ENCODE assay signal across 8 mouse cellular contexts in the genomic region with DNA sequence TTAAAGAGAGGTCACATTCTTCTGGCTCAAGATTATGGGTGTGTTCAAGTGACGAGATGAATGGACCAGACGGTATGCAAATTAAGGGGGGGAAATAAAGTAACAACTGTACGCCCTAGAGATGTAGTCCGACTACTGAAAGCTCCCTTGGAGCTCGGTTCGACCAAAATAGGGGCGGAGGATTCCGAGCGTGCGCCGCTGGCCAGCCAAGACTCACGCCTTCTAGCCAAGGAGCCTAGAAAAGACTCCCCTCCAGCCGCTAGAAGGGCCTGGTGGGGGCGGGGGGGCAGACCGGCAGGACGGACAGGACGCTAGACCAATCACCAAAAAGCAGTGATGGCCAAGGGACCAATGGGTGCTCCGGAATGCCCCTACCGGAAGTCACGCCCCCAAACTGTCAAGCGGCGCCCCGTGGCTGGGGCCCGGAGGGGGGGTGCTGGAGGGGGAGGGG. TPM values are rescaled to one million over a fixed set of nuclear protein-coding genes. Genes with fewer than 3 reads are reported as not detected.
DNase-seq lines count a peak whose midpoint lies in the region; ATAC-seq and TF ChIP-seq lines count a peak whose summit lies in the region.

A gene (plus strand): TSS at position 440 of the 451 bp plus-strand sequence.

- H3K9ac ChIP-seq in CH12.LX (ENCODE audit: insufficient read depth, low read depth) = peak within 1 kb of the TSS; percentile 97
- peak within 1 kb of the TSS; percentile 88 for H3K9ac ChIP-seq in heart, embryonic 15.5 days
- H3K9ac ChIP-seq in liver, embryonic 13.5 days = peak within 1 kb of the TSS; percentile 94
- peak within 1 kb of the TSS; percentile 89 for H3K9ac ChIP-seq in stomach, embryonic 15.5 days

- H3K4me2 ChIP-seq in CH12.LX (ENCODE audit: insufficient read depth, low read depth, poor library complexity, severe bottlenecking) = peak within 1 kb of the TSS; percentile 93
- H3K4me2 ChIP-seq in heart, embryonic 15.5 days = peak within 1 kb of the TSS; percentile 68
- peak within 1 kb of the TSS; percentile 79 for H3K4me2 ChIP-seq in liver, embryonic 13.5 days
- H3K4me2 ChIP-seq in stomach, embryonic 15.5 days = peak within 1 kb of the TSS; percentile 56

- H3K27me3 ChIP-seq in CH12.LX (replicated peaks) = no peaks in the 10 kb centered on the region
- H3K27me3 ChIP-seq in forebrain, embryonic 10.5 days (ENCODE audit: poor library complexity, severe bottlenecking) = no peaks in the 10 kb centered on the region
- H3K27me3 ChIP-seq in heart, embryonic 15.5 days = no peaks in the 10 kb centered on the region
- H3K27me3 ChIP-seq in liver, embryonic 13.5 days = no peaks in the 10 kb centered on the region
- no peaks in the 10 kb centered on the region for H3K27me3 ChIP-seq in stomach, embryonic 15.5 days (replicated peaks)

- H3K4me1 ChIP-seq in CH12.LX (ENCODE audit: control insufficient read depth in 1 of 2, insufficient read depth in 2 of 2) = peaks cover 23 to 51% of the 10 kb centered on the region in 2 experiments
- peaks cover 19% of the 10 kb centered on the region for H3K4me1 ChIP-seq in forebrain, embryonic 10.5 days
- H3K4me1 ChIP-seq in heart, embryonic 15.5 days (replicated peaks) = peaks cover 22% of the 10 kb centered on the region
- H3K4me1 ChIP-seq in liver, embryonic 13.5 days (replicated peaks) = peaks cover 36% of the 10 kb centered on the region
- peaks cover 11% of the 10 kb centered on the region for H3K4me1 ChIP-seq in stomach, embryonic 15.5 days

- no peaks in the 10 kb centered on the region for H3K9me3 ChIP-seq in CH12.LX (replicated peaks; ENCODE audit: low read length)
- H3K9me3 ChIP-seq in forebrain, embryonic 10.5 days = no peaks in the 10 kb centered on the region
- no peaks in the 10 kb centered on the region for H3K9me3 ChIP-seq in heart, embryonic 15.5 days (replicated peaks)
- no peaks in the 10 kb centered on the region for H3K9me3 ChIP-seq in liver, embryonic 13.5 days (replicated peaks)
- H3K9me3 ChIP-seq in stomach, embryonic 15.5 days = no peaks in the 10 kb centered on the region

- H3K79me2 ChIP-seq in CH12.LX (replicated peaks; ENCODE audit: control insufficient read depth, extremely low read depth, insufficient read depth, poor library complexity, severe bottlenecking) = peaks cover 45% of the 10 kb centered on the region

- TF ChIP-seq CTCF in CH12.LX (conservative IDR thresholded peaks at IDR 0.05 in 1 of 2, IDR thresholded peaks at IDR 0.05 in 1 of 2; ENCODE audit: low read depth in 2 of 2, low read length in 2 of 2) = no peak

- TF ChIP-seq RAD21 in CH12.LX (IDR thresholded peaks at IDR 0.05; ENCODE audit: low read depth, low read length) = no peak

- WGBS in forebrain, embryonic 10.5 days = under 1% methylated on average over 24 of the region's 24 CpGs
- WGBS in heart, embryonic 15.5 days = 0% methylated on average over 23 of the region's 24 CpGs
- WGBS in liver, embryonic 13.5 days (ENCODE audit: insufficient replicate concordance) = under 1% methylated on average over 24 of the region's 24 CpGs
- WGBS in stomach, embryonic 15.5 days = under 1% methylated on average over 24 of the region's 24 CpGs

- dilution Hi-C loops in CH12.LX (cut with MboI; ENCODE audit: extremely low pct_ligation_motif_present, extremely low pct_unique_long_range_greater_than_20kb, low sequenced_read_pairs) = no loop called here

- H3K36me3 ChIP-seq in CH12.LX (replicated peaks in 1 of 2; ENCODE audit: control insufficient read depth in 1 of 2, insufficient read depth in 1 of 2, low read length in 1 of 2) = peaks cover 25 to 53% of the 10 kb centered on the region in 2 experiments
- H3K36me3 ChIP-seq in forebrain, embryonic 10.5 days (replicated peaks) = peaks cover 46% of the 10 kb centered on the region
- H3K36me3 ChIP-seq in heart, embryonic 15.5 days = peaks cover 26% of the 10 kb centered on the region
- H3K36me3 ChIP-seq in liver, embryonic 13.5 days = peaks cover 35% of the 10 kb centered on the region
- H3K36me3 ChIP-seq in stomach, embryonic 15.5 days = peaks cover 7% of the 10 kb centered on the region; the same call in 1 of the 2 replicates

- in situ Hi-C loops in CH12.LX (cut with MboI; ENCODE audit: low pct_ligation_motif_present, low pct_unique_long_range_greater_than_20kb, low sequenced_read_pairs) = no loop called here

- peak within 1 kb of the TSS; percentile 95 for H3K27ac ChIP-seq in CH12.LX (ENCODE audit: insufficient read depth, low read depth)
- H3K27ac ChIP-seq in forebrain, embryonic 10.5 days = peak within 1 kb of the TSS; percentile 97
- H3K27ac ChIP-seq in heart, embryonic 15.5 days = peak within 1 kb of the TSS; percentile 97
- peak within 1 kb of the TSS; percentile 96 for H3K27ac ChIP-seq in liver, embryonic 13.5 days
- H3K27ac ChIP-seq in stomach, embryonic 15.5 days = peak within 1 kb of the TSS; percentile 98

- TF ChIP-seq EP300 in CH12.LX (IDR thresholded peaks at IDR 0.05; ENCODE audit: low read length) = no peak

- no peak for TF ChIP-seq POLR2A in CH12.LX (IDR thresholded peaks at IDR 0.05; ENCODE audit: low read depth, low read length)

- ATAC-seq in heart, embryonic 15.5 days (replicated peaks; ENCODE audit: insufficient number of reproducible peaks, insufficient read depth, low FRiP score, low read depth) = peak; percentile 98
- peak; percentile 94 for ATAC-seq in liver, embryonic 13.5 days (ENCODE audit: low read depth)
- ATAC-seq in stomach, embryonic 15.5 days (ENCODE audit: insufficient read depth, low FRiP score, low read depth) = peak; percentile 97

- DNase-seq in CH12.LX (ENCODE audit: extremely low read depth) = peak; percentile 98
- DNase-seq in c-Kit-positive CD71-negative TER-119-negative erythroid progenitor cells, embryonic 14.5 days (ENCODE audit: low read depth) = peak; percentile 88
- peak; percentile 94 for DNase-seq in forebrain, embryonic 10.5 days (ENCODE audit: extremely low spot score, low spot score)
- DNase-seq in kidney, postnatal 25 days = peak; percentile 96 to 98
- peak; percentile 93 for DNase-seq in liver, embryonic 13.5 days
- DNase-seq in natural killer cell, adult 2 months (ENCODE audit: low spot score in 2 of 2) = peak; percentile 93 to 94

- peak within 1 kb of the TSS; percentile 91 to 98 (median 92) for H3K4me3 ChIP-seq in CH12.LX (replicated peaks in 1 of 3; ENCODE audit: low read depth in 2 of 3, low read length in 2 of 3, poor library complexity in 1 of 3)
- peak within 1 kb of the TSS; percentile 93 for H3K4me3 ChIP-seq in forebrain, embryonic 10.5 days
- H3K4me3 ChIP-seq in heart, embryonic 15.5 days = peak within 1 kb of the TSS; percentile 80
- peak within 1 kb of the TSS; percentile 96 for H3K4me3 ChIP-seq in liver, embryonic 13.5 days (replicated peaks)
- peak within 1 kb of the TSS; percentile 97 for H3K4me3 ChIP-seq in stomach, embryonic 15.5 days (replicated peaks)

TF ChIP-seq in CH12.LX, 34 proteins besides CTCF, POLR2A, EP300 and RAD21 (continues in another document):
- TF ChIP-seq MAX (IDR thresholded peaks at IDR 0.05; ENCODE audit: low read length) = peak; percentile 80
- peak; percentile 92 for TF ChIP-seq MXI1 (IDR thresholded peaks at IDR 0.05; ENCODE audit: low read depth, low read length)
- 0 out of 2 replicates have a peak, but pooled peaks have one; percentile 37 for TF ChIP-seq TBP (conservative IDR thresholded peaks at IDR 0.05; ENCODE audit: low read depth, low read length)
- TF ChIP-seq ZMIZ1 (IDR thresholded peaks at IDR 0.05; ENCODE audit: low read depth, low read length) = no peak
- peak; percentile 60 for TF ChIP-seq BHLHE40 (IDR thresholded peaks at IDR 0.05; ENCODE audit: low read depth, low read length)
- TF ChIP-seq SIN3A (IDR thresholded peaks at IDR 0.05; ENCODE audit: low read length) = peak; percentile 79; the same call in 1 of the 2 replicates
- peak; percentile 82 for TF ChIP-seq ELF1 (IDR thresholded peaks at IDR 0.05; ENCODE audit: low read depth, low read length)
- peak; percentile 81; the same call in 1 of the 2 replicates for TF ChIP-seq CHD1 (IDR thresholded peaks at IDR 0.05; ENCODE audit: low read depth, low read length)
- TF ChIP-seq MYC (IDR thresholded peaks at IDR 0.05; ENCODE audit: low read depth, low read length) = peak; percentile 58; the same call in 1 of the 2 replicates
- TF ChIP-seq PAX5 (IDR thresholded peaks at IDR 0.05; ENCODE audit: low read length) = no peak
- no peak for TF ChIP-seq ZNF384 (IDR thresholded peaks at IDR 0.05; ENCODE audit: low read depth, low read length)
- TF ChIP-seq NELFE (IDR thresholded peaks at IDR 0.05; ENCODE audit: low read depth, low read length) = no peak
- TF ChIP-seq MEF2A (IDR thresholded peaks at IDR 0.05; ENCODE audit: borderline replicate concordance, low read depth, low read length) = peak; percentile 58; the same call in 1 of the 2 replicates
- TF ChIP-seq ETS1 (conservative IDR thresholded peaks at IDR 0.05; ENCODE audit: low read depth, low read length) = peak; percentile 28; the same call in 1 of the 2 replicates
- TF ChIP-seq NRF1 (IDR thresholded peaks at IDR 0.05; ENCODE audit: low read depth, low read length) = peak; percentile 32
- TF ChIP-seq TCF12 (IDR thresholded peaks at IDR 0.05; ENCODE audit: low read depth, low read length) = peak; percentile 36; the same call in 1 of the 2 replicates
- peak; percentile 46 for TF ChIP-seq USF1 (IDR thresholded peaks at IDR 0.05; ENCODE audit: low read depth, low read length)
- 0 out of 2 replicates have a peak, but pooled peaks have one; percentile 66 for TF ChIP-seq UBTF (IDR thresholded peaks at IDR 0.05; ENCODE audit: low read depth, low read length)
- TF ChIP-seq KAT2A (IDR thresholded peaks at IDR 0.05; ENCODE audit: insufficient replicate concordance, low read length) = peak; percentile 64; the same call in 1 of the 2 replicates
- TF ChIP-seq CHD2 (IDR thresholded peaks at IDR 0.05; ENCODE audit: low read length) = peak; percentile 97
- no peak; the same call in 1 of the 2 replicates for TF ChIP-seq HCFC1 (IDR thresholded peaks at IDR 0.05; ENCODE audit: low read depth, low read length)
- no peak for TF ChIP-seq E2F4 (IDR thresholded peaks at IDR 0.05; ENCODE audit: insufficient replicate concordance, low read depth, low read length)
- no peak for TF ChIP-seq USF2 (conservative IDR thresholded peaks at IDR 0.05; ENCODE audit: low read depth, low read length)
- peak; percentile 54; the same call in 1 of the 2 replicates for TF ChIP-seq IRF4 (IDR thresholded peaks at IDR 0.05; ENCODE audit: low read depth, low read length)

RNA-seq across cellular contexts. Expression of the gene that starts here (rescaled TPM):
- total RNA-seq in CH12.LX (2012; rRNA removed) (23.1 and 24.3 TPM in 2 replicates), CH12.LX (2014; rRNA removed) (24.6 and 25.7 TPM in 2 replicates)
- 16.4 and 22.3 TPM in 2 replicates for polyA plus RNA-seq in CH12.LX (2012; ENCODE audit: insufficient read length, low read depth)
- 33.6 and 38.8 TPM in 2 replicates for polyA plus RNA-seq in forebrain, embryonic 10.5 days (2016; fragmentation: Nextera tagmentation; extraction: Ambion mirVana)
- polyA plus RNA-seq in heart, embryonic 15.5 days (2015; fragmentation: Nextera tagmentation; extraction: Ambion mirVana) = 35.0 and 38.2 TPM in 2 replicates
- 13.6 and 14.4 TPM in 2 replicates for polyA plus RNA-seq in liver, embryonic 13.5 days (2015; fragmentation: Nextera tagmentation; extraction: Ambion mirVana)
- polyA plus RNA-seq in stomach, embryonic 15.5 days (2015; fragmentation: Nextera tagmentation; extraction: Ambion mirVana) = 31.7 and 35.1 TPM in 2 replicates

Comparison
In these comparisons a context has a peak if more than half of its experiments do, and no peak if none do; other contexts are left out.
1. Peak in every context shown above with its lines: DNase-seq, ATAC-seq, H3K4me3 ChIP-seq and H3K27ac ChIP-seq.